Mouse (Mus musculus) hindbrain, embryonic 15.5 days (tissue): ENCODE results near the gene Olfr1317. TPM values are rescaled to one million over a fixed set of nuclear protein-coding genes. Genes with fewer than 3 reads are reported as not detected.

Experiments used
- ATAC-seq: fragments of 200-750 bp; cut with Nextera tagmentation; 2 replicates; pipeline ENCODE4 v1.8.0; 2017; ENCODE audit warnings: low read depth, moderate number of reproducible peaks, moderate TSS enrichment; ENCODE audit not compliant: low FRiP score
- H3K27ac ChIP-seq: fragments of 300-500 bp; sonication (generic); replicated peaks from 2 replicates; pipeline ENCODE4 v1.5.1; 2015; ENCODE audit warnings: mild to moderate bottlenecking, inconsistent platforms
- H3K27me3 ChIP-seq: fragments of 300-500 bp; sonication (generic); 2 replicates; pipeline ENCODE4 v1.6.1; 2015; ENCODE audit warnings: control low read depth, inconsistent platforms
- H3K36me3 ChIP-seq: fragments of 300-500 bp; sonication (generic); 2 replicates; pipeline ENCODE4 v1.6.1; 2015; ENCODE audit warnings: control low read depth, inconsistent platforms
- H3K4me1 ChIP-seq: fragments of 300-500 bp; sonication (generic); replicated peaks from 2 replicates; pipeline ENCODE4 v1.6.1; 2015; ENCODE audit warnings: control low read depth, inconsistent platforms
- H3K4me2 ChIP-seq: fragments of 300-500 bp; sonication (generic); 2 replicates; pipeline ENCODE4 v1.6.1; 2015; ENCODE audit warnings: moderate library complexity, mild to moderate bottlenecking, inconsistent platforms
- H3K4me3 ChIP-seq: fragments of 300-500 bp; sonication (generic); 2 replicates; pipeline ENCODE4 v1.5.1; 2015; ENCODE audit warnings: mild to moderate bottlenecking, inconsistent platforms
- H3K9ac ChIP-seq: fragments of 300-500 bp; sonication (generic); 2 replicates; pipeline ENCODE4 v1.6.1; 2015; ENCODE audit warnings: inconsistent platforms
- H3K9me3 ChIP-seq: fragments of 300-500 bp; sonication (generic); 2 replicates; pipeline ENCODE4 v1.6.1; 2016; ENCODE audit warnings: control low read depth, inconsistent platforms
- WGBS: fragments of 180-500 bp; shearing (Covaris S2); methylation state at CpG from one replicate; pipeline ENCODE4 v1.1.7; 2015; 5-methylcytosine and 5-hydroxymethylcytosine counted together
- polyA plus RNA-seq: library from polyadenylated mRNA; unstranded; fragments of >200 nt; fragmentation: Nextera tagmentation; extraction: Ambion mirVana; gene quantifications from 2 replicates; pipeline ENCODE4 v1.2.1, GENCODE M21; 2015

Gene Olfr1317
- not detected in 2 replicates for polyA plus RNA-seq

DNA sequence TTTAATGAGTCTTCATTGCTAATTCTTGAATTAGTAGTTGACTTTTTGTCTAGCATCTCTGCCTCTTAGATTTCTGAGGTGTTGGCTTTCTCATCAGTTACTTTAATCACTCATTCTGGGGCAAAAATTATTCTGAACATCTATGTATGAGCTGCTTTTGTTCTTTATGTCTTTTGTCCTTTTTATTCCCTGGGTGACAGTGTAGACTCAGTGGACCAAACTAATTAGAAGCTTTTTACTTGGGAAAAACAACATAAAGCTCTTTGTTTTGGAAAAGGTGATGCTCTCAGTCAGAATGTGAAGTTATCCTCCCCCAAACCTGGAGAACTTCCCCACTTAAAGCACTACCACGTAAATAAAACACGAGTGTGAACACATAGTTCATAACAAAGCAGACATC is at the start of gene Olfr1317:
TSS of gene Olfr1317 (plus strand) at position 301 of the 400 bp plus-strand sequence.
- H3K4me2 ChIP-seq = no peak within 1 kb of the TSS
- ATAC-seq = no peak
- 84% methylated on average over 2 of the region's 2 CpGs for WGBS
- no peak within 1 kb of the TSS for H3K9ac ChIP-seq
- H3K4me1 ChIP-seq = no peaks in the 10 kb centered on the region
- no peak within 1 kb of the TSS for H3K4me3 ChIP-seq
- H3K36me3 ChIP-seq = no peaks in the 10 kb centered on the region
- H3K27me3 ChIP-seq = no peaks in the 10 kb centered on the region
- H3K27ac ChIP-seq = no peak within 1 kb of the TSS
- no peaks in the 10 kb centered on the region for H3K9me3 ChIP-seq

DNA sequence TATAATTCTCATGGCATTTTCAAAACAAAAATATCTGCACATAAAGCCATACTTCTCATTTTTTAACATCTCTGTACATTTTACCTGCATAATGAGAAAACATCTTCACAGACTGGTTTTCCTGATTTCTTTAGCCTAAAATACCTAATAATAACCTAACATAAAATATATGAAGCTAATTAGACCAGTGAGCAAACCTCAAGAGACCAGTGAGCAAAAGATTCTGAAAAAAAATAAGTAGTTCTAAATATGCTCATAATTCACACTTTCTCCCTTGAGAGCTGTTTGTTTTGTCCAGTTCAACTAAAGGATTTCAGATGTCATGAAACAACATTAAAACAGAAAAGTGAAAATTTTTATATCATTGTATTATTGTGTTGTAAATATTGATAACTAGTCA is 43.4 kb upstream of the Olfr1317 start, which contains the start of gene Olfr1314:
TSS of gene Olfr1314 (minus strand) at position 101 of the 400 bp plus-strand sequence.
- Histone ChIP-seq H3K9me3 (no peaks in the 10 kb centered on the region), H3K36me3 (no peaks in the 10 kb centered on the region), H3K4me1 (no peaks in the 10 kb centered on the region), H3K9ac (no peak within 1 kb of the TSS), H3K4me3 (no peak within 1 kb of the TSS), H3K27ac (no peak within 1 kb of the TSS), H3K4me2 (no peak within 1 kb of the TSS), H3K27me3 (no peaks in the 10 kb centered on the region)
- ATAC-seq = no peak

DNA sequence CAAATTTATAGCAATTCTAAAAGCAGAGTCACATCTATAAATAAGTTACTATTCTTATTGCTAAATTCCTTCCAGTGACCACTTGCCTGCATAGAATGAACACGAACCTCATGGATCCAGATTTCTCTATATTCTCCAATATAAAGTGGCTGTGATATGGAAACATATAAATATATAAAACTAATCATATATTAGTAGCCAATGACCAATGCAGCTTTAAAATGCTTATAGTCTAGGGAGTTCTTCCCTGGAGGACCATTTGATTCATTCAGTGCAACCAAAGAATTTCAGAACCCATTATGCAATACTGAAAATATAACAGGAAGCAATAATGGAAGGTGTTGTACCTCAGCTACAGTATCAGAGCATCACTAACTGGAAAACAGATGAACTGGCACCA is 24.8 kb upstream of the Olfr1317 start, which contains the start of gene Olfr1315-ps1:
TSS of gene Olfr1315-ps1 (minus strand) at position 101 of the 400 bp plus-strand sequence.
- Histone ChIP-seq H3K4me3 (no peak within 1 kb of the TSS), H3K27ac (no peak within 1 kb of the TSS), H3K36me3 (no peaks in the 10 kb centered on the region), H3K27me3 (no peaks in the 10 kb centered on the region), H3K9ac (no peak within 1 kb of the TSS), H3K9me3 (no peaks in the 10 kb centered on the region), H3K4me2 (no peak within 1 kb of the TSS), H3K4me1 (no peaks in the 10 kb centered on the region)
- ATAC-seq = no peak
- 78% methylated on average over 1 of the region's 1 CpGs for WGBS

DNA sequence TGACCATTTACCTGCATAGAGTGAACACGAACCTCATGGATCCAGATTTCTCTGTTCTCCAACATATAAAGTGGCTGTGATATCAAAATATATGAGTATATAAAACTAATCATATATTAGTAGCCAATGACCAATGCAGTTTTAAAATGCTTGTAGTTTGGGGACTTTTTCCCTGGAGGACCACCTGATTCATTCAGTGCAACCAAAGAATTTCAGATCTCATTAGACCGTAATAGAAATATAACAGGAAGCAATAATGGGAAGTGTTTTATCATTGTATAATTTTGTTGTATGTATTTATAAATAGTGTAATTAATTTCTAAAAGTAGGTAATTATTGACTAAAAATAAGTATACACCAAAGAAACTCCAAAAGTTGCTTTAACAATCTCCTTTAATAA is 5.3 kb upstream of the Olfr1317 start, which contains the start of gene Olfr1316:
TSS of gene Olfr1316 (minus strand) at position 101 of the 400 bp plus-strand sequence.
- no peaks in the 10 kb centered on the region for H3K36me3 ChIP-seq
- whole genome bisulfite sequencing = 89% methylated on average over 2 of the region's 2 CpGs
- H3K4me3 ChIP-seq = no peak within 1 kb of the TSS
- H3K4me1 ChIP-seq = no peaks in the 10 kb centered on the region
- H3K27ac ChIP-seq = no peak within 1 kb of the TSS
- no peak for ATAC-seq
- no peak within 1 kb of the TSS for H3K9ac ChIP-seq
- no peaks in the 10 kb centered on the region for H3K27me3 ChIP-seq
- H3K9me3 ChIP-seq = no peaks in the 10 kb centered on the region
- H3K4me2 ChIP-seq = no peak within 1 kb of the TSS

DNA sequence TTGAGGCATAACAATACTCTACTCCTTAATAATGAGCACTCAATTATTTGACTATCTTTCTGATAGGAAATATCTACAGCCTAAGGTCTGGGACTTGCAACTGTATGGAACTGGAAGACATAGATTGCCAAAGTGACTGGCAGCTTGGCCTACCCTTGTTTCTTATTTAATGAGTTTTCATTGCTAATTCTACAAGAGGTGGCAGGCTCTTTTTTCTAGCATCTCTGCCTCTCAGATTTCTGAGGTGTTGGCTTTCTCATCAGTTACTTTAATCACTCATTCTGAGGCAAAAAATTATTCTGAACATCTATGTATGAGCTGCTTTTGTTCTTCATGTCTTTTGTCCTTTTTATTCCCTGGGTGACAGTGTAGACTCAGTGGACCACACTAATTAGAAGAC is 13.8 kb downstream of the Olfr1317 start, which contains the start of gene Olfr1318:
TSS of gene Olfr1318 (plus strand) at position 301 of the 400 bp plus-strand sequence.
- H3K4me1 ChIP-seq = no peaks in the 10 kb centered on the region
- H3K36me3 ChIP-seq = no peaks in the 10 kb centered on the region
- no peaks in the 10 kb centered on the region for H3K9me3 ChIP-seq
- no peaks in the 10 kb centered on the region for H3K27me3 ChIP-seq
- ATAC-seq = no peak
- H3K9ac ChIP-seq = no peak within 1 kb of the TSS
- no peak within 1 kb of the TSS for H3K4me3 ChIP-seq
- no peak within 1 kb of the TSS for H3K27ac ChIP-seq
- no peak within 1 kb of the TSS for H3K4me2 ChIP-seq

Other genes starting within 250 kb of the Olfr1317 start
- gene Olfr1306, start 224.1 kb upstream of the Olfr1317 start, polyA plus RNA-seq = not detected in 2 replicates
- gene Olfr1307, start 190.9 kb upstream of the Olfr1317 start, polyA plus RNA-seq = 0.01 TPM in 1 of 2 replicates, not detected in the other
- not detected in 2 replicates for gene Olfr1308, start 175.4 kb upstream of the Olfr1317 start, polyA plus RNA-seq
- not detected in 2 replicates for gene Olfr1309, start 150.0 kb upstream of the Olfr1317 start, polyA plus RNA-seq
- not detected in 2 replicates for gene Olfr1310, start 127.6 kb upstream of the Olfr1317 start, polyA plus RNA-seq
- not detected in 2 replicates for gene Olfr1311, start 115.9 kb upstream of the Olfr1317 start, polyA plus RNA-seq
- not detected in 2 replicates for gene Olfr1312, start 90.1 kb upstream of the Olfr1317 start, polyA plus RNA-seq
- not detected in 2 replicates for gene Olfr1313, start 62.5 kb upstream of the Olfr1317 start, polyA plus RNA-seq
- gene Olfr1314, start 43.5 kb upstream of the Olfr1317 start, polyA plus RNA-seq = 0.05 TPM in 1 of 2 replicates, not detected in the other
- not detected in 2 replicates for gene Olfr1315-ps1, start 24.9 kb upstream of the Olfr1317 start, polyA plus RNA-seq
- not detected in 2 replicates for gene Olfr1316, start 5.4 kb upstream of the Olfr1317 start, polyA plus RNA-seq
- gene Olfr1318, start 13.9 kb downstream of the Olfr1317 start, polyA plus RNA-seq = 0.07 and 0.16 TPM in 2 replicates
- 24.4 and 27.4 TPM in 2 replicates for gene Lpcat4, start 99.1 kb downstream of the Olfr1317 start, polyA plus RNA-seq
- 0.04 and 0.05 TPM in 2 replicates for gene Nutm1, start 119.0 kb downstream of the Olfr1317 start, polyA plus RNA-seq
- gene Nop10, start 121.6 kb downstream of the Olfr1317 start, polyA plus RNA-seq = 180 and 199 TPM in 2 replicates
- gene Slc12a6, start 125.5 kb downstream of the Olfr1317 start, polyA plus RNA-seq = 16.4 and 16.9 TPM in 2 replicates
- gene Gm21985, start 126.0 kb downstream of the Olfr1317 start, polyA plus RNA-seq = not detected in 2 replicates
- gene Emc4, start 227.7 kb downstream of the Olfr1317 start, polyA plus RNA-seq = 198 and 201 TPM in 2 replicates
- 29.8 and 30.6 TPM in 2 replicates for gene Katnbl1, start 238.9 kb downstream of the Olfr1317 start, polyA plus RNA-seq